Mouse (Mus musculus): Measurements from ENCODE around the gene Vps16.

Vps16 gene

GRCm38 (mm10) chr2:130424126-130424853, at the start of gene Vps16, which contains the start of gene Pced1a:
Gene Vps16 (plus strand): TSS chr2:130424339.
Gene Pced1a (minus strand): TSS chr2:130424701.
- DNase-seq (ENCODE audit: low spot score) = peak; percentile 93

GRCm38 (mm10) chr2:130374951-130375350, 49.2 kb upstream of the Vps16 start:
- peak; percentile 17 for DNase-seq (ENCODE audit: low spot score)

GRCm38 (mm10) chr2:130383205-130383604, 40.9 kb upstream of the Vps16 start:
- DNase-seq (ENCODE audit: low spot score) = no peak

- DNase-seq (ENCODE audit: low spot score) = no peak
These were observed 40.2 kb upstream of the Vps16 start for GRCm38 (mm10) chr2:130383895-130384294.

GRCm38 (mm10) chr2:130386212-130386611, 37.9 kb upstream of the Vps16 start:
- DNase-seq (ENCODE audit: low spot score) = peak; percentile 14

- DNase-seq (ENCODE audit: low spot score) = no peak
These were observed 35.3 kb upstream of the Vps16 start for GRCm38 (mm10) chr2:130388796-130389195.

GRCm38 (mm10) chr2:130390993-130391625, 33.0 kb upstream of the Vps16 start:
- DNase-seq (ENCODE audit: low spot score) = no peak

GRCm38 (mm10) chr2:130392836-130393235, 31.3 kb upstream of the Vps16 start:
- DNase-seq (ENCODE audit: low spot score) = no peak

- no peak for DNase-seq (ENCODE audit: low spot score)
These were observed 28.4 kb upstream of the Vps16 start for GRCm38 (mm10) chr2:130395696-130396095.

GRCm38 (mm10) chr2:130397186-130397985, 26.8 kb upstream of the Vps16 start, which contains the start of gene Cpxm1:
Gene Cpxm1 (minus strand): TSS chr2:130397574.
- no peak for DNase-seq (ENCODE audit: low spot score)

- DNase-seq (ENCODE audit: low spot score) = peak; percentile 16
These were observed 26.0 kb upstream of the Vps16 start for GRCm38 (mm10) chr2:130398091-130398490.

GRCm38 (mm10) chr2:130400046-130400445, 24.1 kb upstream of the Vps16 start:
- no peak for DNase-seq (ENCODE audit: low spot score)

- DNase-seq (ENCODE audit: low spot score) = no peak
These were observed 22.2 kb upstream of the Vps16 start for GRCm38 (mm10) chr2:130401891-130402290.

- no peak for DNase-seq (ENCODE audit: low spot score)
These were observed 19.2 kb upstream of the Vps16 start, which contains the start of the genes Gm28372 and 1700020A23Rik for GRCm38 (mm10) chr2:130404939-130405338. Gene Gm28372 (plus strand): TSS chr2:130405239. Gene 1700020A23Rik (plus strand): TSS chr2:130405259.

- DNase-seq (ENCODE audit: low spot score) = no peak
These were observed 18.0 kb upstream of the Vps16 start, which contains the start of gene Tmem239 for GRCm38 (mm10) chr2:130406178-130406577. Gene Tmem239 (plus strand): TSS chr2:130406478.

GRCm38 (mm10) chr2:130408194-130408593, 15.9 kb upstream of the Vps16 start:
- no peak for DNase-seq (ENCODE audit: low spot score)

GRCm38 (mm10) chr2:130411558-130412495, 12.3 kb upstream of the Vps16 start:
- DNase-seq (ENCODE audit: low spot score) = peak; percentile 74

- DNase-seq (ENCODE audit: low spot score) = no peak
These were observed 11.4 kb upstream of the Vps16 start for GRCm38 (mm10) chr2:130412775-130413174.

GRCm38 (mm10) chr2:130414094-130414856, 9.9 kb upstream of the Vps16 start:
- DNase-seq (ENCODE audit: low spot score) = no peak

Measured in lung, postnatal 25 days (tissue).